Mouse (Mus musculus): ENCODE data around the gene Smarcd3.
A peak's percentile ranks its signal among the peaks of the same experiment; 100 is the strongest.

The Smarcd3 gene

GRCm38 (mm10) chr5:24620116-24620515 lies 4.1 kb downstream of the Smarcd3 start:
- DNase-seq (ENCODE audit: low read depth): no peak

- DNase-seq (ENCODE audit: low read depth): no peak
Observed at GRCm38 (mm10) chr5:24618921-24619320, 5.3 kb downstream of the Smarcd3 start.

- no peak for DNase-seq (ENCODE audit: low read depth)
Observed at GRCm38 (mm10) chr5:24615097-24615496, 9.1 kb downstream of the Smarcd3 start.

- no peak for DNase-seq (ENCODE audit: low read depth)
Observed at GRCm38 (mm10) chr5:24612302-24612649, 11.9 kb downstream of the Smarcd3 start.

GRCm38 (mm10) chr5:24611366-24612301 lies 12.6 kb downstream of the Smarcd3 start:
- DNase-seq (ENCODE audit: low read depth): no peak

- no peak for DNase-seq (ENCODE audit: low read depth)
Observed at GRCm38 (mm10) chr5:24609388-24609787, 14.8 kb downstream of the Smarcd3 start.

DNA sequence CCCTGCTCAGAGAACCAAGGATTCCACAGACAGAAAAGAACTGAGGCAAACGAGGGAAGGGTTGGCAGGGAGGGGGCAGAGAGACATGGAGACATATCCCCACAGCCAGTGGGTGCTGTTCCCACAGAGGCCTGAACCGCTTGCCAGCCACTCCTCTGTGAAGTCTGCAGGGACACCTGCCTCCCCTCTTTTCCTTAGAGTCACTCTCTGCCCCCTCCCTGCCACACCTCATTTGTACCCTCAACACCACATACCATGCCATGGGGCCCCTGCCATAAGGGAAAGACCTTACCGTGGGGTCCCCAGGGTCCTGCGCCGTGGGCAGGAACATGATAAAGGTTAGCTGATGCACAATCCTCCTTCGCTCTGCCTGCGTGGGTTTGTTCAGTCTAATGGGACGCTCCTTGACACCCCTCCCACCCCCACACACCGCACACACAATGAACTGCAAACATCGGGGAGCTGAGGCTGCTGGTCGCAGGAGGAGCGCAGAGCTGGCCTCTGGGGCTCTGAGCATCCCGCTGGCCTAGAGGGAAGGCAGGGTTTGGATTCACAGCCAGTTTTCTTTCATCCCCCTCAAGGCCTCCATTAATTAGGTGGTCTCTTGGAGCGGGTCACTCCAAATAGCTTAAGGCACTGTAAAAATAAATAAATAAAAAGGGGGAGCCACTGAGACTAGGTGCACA lies 18.1 kb downstream of the Smarcd3 start:
- no peak for DNase-seq (ENCODE audit: low read depth)

DNA sequence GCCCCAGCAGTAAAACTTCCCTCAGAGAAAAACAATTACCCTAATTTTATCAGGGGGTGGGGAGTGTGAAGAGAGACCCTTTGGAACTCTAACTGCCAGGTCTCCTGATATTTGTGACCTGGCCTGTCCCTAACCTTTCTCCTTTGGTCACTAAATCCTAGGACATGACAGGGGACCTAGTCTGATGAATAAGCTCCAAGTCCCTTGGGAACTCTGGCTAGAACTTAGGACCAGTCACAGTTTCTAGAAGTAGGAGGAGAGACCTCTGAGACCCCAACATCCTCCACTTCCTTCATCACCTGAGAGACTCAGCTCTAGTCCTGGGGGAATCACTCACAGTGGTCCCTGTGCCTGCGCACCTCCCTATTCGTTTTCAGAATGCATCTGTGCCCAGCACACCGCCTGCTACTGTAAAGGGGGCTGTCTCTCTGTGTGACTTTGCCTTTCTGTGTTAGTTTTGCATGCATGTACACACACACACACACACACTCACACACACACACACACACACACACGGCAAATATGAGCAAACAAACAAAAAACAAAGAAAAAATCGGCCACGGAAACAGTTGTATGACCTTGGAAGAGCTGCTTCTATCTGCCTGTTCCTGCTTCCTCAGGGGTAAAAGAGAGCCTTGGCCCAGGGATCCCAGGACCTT lies 18.8 kb downstream of the Smarcd3 start:
- no peak for DNase-seq (ENCODE audit: low read depth)

DNA sequence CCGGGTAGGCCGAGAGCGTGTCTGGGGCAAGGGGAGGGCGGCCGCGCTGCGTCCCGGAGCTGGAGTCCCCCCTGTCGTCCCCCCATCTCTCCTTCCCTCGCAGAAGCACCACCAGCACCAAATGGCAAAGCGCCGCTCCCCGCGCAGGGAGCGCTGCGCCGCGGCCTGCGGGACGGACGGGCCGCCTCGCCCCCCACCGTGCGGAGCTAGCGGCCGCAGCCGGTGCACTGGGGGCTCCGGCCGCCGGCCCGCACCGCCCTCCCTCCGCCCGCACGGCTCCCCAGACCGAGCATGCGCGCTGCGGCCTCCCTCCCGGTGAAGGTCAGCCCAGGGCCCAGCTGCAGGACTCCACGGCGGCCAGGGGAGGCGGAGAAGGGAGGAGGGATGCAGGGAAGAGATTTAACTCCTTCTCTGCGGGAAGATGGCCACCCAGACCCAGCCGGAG lies 19.5 kb downstream of the Smarcd3 start:
- no peak for DNase-seq (ENCODE audit: low read depth)

DNA sequence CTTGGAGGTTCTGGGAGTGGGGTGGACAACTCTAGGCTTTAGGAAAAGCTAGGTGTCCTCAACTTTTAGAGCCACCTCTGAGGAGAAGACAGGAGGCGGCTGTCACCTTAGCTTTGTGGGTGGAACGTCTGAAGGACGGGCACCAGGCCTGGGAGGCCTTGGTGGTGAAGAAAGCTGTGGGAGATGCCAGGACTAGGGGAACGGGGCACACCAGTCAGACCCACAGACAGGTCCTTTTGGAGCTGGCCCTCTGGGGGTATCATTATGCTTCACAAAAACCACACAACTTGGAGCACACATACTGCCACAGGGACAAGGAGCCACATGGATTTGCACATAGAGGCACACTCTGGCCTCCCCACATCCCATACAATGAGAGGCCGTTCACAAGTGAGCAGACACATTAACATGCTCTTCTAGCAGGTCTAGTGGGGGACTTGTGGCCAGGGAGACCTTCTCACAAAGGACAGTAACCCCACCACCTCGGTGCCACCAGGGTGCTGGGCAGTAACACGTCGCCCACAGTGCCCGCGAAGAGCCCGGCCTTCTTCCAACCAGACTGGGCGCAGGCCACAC lies 20.0 kb downstream of the Smarcd3 start:
- no peak for DNase-seq (ENCODE audit: low read depth)

- DNase-seq (ENCODE audit: low read depth): no peak
Observed at GRCm38 (mm10) chr5:24603431-24604010, 20.7 kb downstream of the Smarcd3 start.

DNA sequence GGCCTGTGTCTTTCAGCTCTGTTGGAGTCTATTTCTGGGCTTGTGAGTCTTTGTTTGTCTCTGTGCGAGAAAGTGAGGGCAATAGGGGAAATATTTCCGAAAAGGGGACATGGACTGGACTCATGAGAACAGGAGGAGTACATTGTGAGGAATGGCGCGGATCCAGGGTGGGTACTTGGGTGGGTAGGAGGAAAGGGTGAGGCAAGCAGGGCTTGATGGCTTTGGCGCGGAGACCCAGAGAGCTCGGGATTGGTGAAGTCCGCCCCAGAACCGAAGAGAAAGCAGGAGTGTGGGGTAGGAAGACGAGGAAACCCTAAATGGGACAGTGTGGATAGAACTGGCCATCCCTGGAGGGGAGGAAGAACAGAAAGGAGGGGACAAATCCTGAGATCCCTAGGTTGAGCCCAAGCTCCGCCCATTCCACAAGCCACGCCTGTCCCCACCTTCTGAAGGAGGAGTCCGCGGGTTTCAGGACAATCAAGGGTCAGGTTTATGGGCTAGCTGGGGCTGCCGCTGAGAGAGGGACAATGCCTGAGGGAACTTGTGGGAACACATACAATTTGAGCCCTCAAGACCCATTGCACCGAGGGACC lies 21.4 kb downstream of the Smarcd3 start:
- no peak for DNase-seq (ENCODE audit: low read depth)

GRCm38 (mm10) chr5:24601911-24602750 lies 22.1 kb downstream of the Smarcd3 start:
- DNase-seq (ENCODE audit: low read depth): no peak

- DNase-seq (ENCODE audit: low read depth): no peak
Observed at GRCm38 (mm10) chr5:24601071-24601835, 23.0 kb downstream of the Smarcd3 start.

GRCm38 (mm10) chr5:24600236-24600635 lies 24.0 kb downstream of the Smarcd3 start:
- DNase-seq (ENCODE audit: low read depth): no peak

- DNase-seq (ENCODE audit: low read depth): no peak
Observed at GRCm38 (mm10) chr5:24599137-24599536, 25.1 kb downstream of the Smarcd3 start.

DNA sequence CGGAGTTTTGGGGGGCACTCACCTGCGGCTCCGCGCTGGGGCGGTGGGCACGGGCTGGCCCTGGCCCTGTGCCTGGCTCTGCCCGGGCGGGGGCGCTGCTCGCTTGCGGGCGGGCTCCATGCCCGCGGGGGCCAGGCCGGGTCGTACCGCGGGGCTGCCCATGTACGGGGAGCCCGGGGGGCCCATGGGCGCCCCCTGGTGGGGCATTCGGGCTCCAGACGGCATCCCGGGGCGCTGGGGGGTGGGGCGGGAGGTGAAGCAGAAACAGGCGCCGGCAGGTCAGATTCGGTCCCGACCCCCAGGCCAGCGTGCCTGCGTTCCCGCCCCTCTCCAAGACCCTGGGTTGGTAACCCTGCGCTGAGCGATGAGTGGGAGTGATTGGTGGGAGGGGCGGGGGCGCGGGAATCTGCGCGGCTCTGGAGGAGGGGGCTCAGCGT lies 25.6 kb downstream of the Smarcd3 start:
- no peak for DNase-seq (ENCODE audit: low read depth)

DNA sequence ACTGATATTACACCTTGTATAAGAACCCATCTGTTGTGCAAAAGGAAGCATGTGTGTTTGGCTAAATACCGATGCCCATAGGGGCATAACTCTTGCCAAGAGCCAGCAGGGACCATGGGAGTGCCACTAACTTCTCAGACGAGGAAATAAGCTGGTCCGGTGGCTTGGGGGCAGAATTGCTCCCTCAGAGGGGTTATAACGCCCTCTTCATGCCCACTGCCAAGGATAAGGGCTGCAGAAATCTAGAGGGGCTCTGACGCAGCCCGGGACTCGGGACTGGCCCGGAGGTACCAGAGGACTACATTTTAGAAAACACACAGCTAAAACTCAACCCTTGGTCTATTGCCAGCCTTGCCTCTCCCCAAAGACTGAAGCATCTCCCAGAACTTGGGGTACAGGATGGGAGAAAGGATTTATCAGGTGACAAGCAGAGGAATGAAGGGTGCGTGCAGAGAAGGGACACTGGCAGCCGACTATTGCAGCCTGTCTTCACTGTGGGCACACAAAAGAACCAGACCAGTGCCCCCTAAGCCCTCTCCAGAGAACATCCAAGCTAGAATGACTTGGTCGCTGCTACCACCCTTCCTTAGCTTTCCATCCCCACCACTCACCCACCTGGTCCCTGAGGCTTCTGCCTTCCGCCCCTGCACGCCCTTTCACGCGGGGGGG lies 26.2 kb downstream of the Smarcd3 start:
- DNase-seq (ENCODE audit: low read depth): no peak

GRCm38 (mm10) chr5:24597221-24597728 lies 26.9 kb downstream of the Smarcd3 start:
- peak; percentile 81 for DNase-seq (ENCODE audit: low read depth)

All from c-Kit-positive CD71-negative TER-119-negative erythroid progenitor cells, embryonic 14.5 days (primary cell).